Mouse (Mus musculus): Measurements from ENCODE around the gene Gtf3c5. TPM values are rescaled to one million over a fixed set of nuclear protein-coding genes. Genes with fewer than 3 reads are reported as not detected.

Gene Gtf3c5
- total RNA-seq, 2 experiments from 2014 or later = 10.3 to 12.2 TPM

- no peak for ATAC-seq (ENCODE audit: poor library complexity, severe bottlenecking)
Observed at GRCm38 (mm10) chr2:28518231-28518630, 65.3 kb downstream of the Gtf3c5 start.

GRCm38 (mm10) chr2:28517206-28517909, 66.2 kb downstream of the Gtf3c5 start:
- peak; percentile 62 for ATAC-seq (ENCODE audit: poor library complexity, severe bottlenecking)

Other genes starting within 250 kb of the Gtf3c5 start
- gene Ppp1r26, start 137.0 kb downstream of the Gtf3c5 start, total RNA-seq (2015) = 0.21 and 0.29 TPM in 2 replicates
- gene Ppp1r26, start 137.0 kb downstream of the Gtf3c5 start, total RNA-seq (2017) = 0.37 and 0.40 TPM in 2 replicates
- gene 1700007K13Rik, start 117.4 kb downstream of the Gtf3c5 start, total RNA-seq (2015) = not detected in 2 replicates
- gene 1700007K13Rik, start 117.4 kb downstream of the Gtf3c5 start, total RNA-seq (2017) = not detected in 2 replicates
- 29.0 and 29.3 TPM in 2 replicates for gene Mrps2, start 115.7 kb downstream of the Gtf3c5 start, total RNA-seq (2015)
- gene Mrps2, start 115.7 kb downstream of the Gtf3c5 start, total RNA-seq (2017) = 15.7 and 16.7 TPM in 2 replicates
- not detected in 2 replicates for gene Gbgt1, start 86.9 kb downstream of the Gtf3c5 start, total RNA-seq (2015)
- 0.48 TPM in 1 of 2 replicates, not detected in the other for gene Gbgt1, start 86.9 kb downstream of the Gtf3c5 start, total RNA-seq (2017)
- not detected in 2 replicates for gene Gm10134, start 77.7 kb downstream of the Gtf3c5 start, total RNA-seq (2015)
- not detected in 2 replicates for gene Gm10134, start 77.7 kb downstream of the Gtf3c5 start, total RNA-seq (2017)
- gene Ralgds, start 70.6 kb downstream of the Gtf3c5 start, total RNA-seq (2015) = 1.4 and 2.3 TPM in 2 replicates
- 1.8 and 2.1 TPM in 2 replicates for gene Ralgds, start 70.6 kb downstream of the Gtf3c5 start, total RNA-seq (2017)
- not detected in 2 replicates for gene Cel, start 20.3 kb downstream of the Gtf3c5 start, total RNA-seq (2015)
- not detected in 2 replicates for gene Cel, start 20.3 kb downstream of the Gtf3c5 start, total RNA-seq (2017)
- 2.9 and 7.4 TPM in 2 replicates for gene Gfi1b, start 38.2 kb upstream of the Gtf3c5 start, total RNA-seq (2015)
- gene Gfi1b, start 38.2 kb upstream of the Gtf3c5 start, total RNA-seq (2017) = 6.1 and 7.8 TPM in 2 replicates
- 8.9 and 10.9 TPM in 2 replicates for gene Tsc1, start 57.5 kb upstream of the Gtf3c5 start, total RNA-seq (2015)
- 11.7 and 12.9 TPM in 2 replicates for gene Tsc1, start 57.5 kb upstream of the Gtf3c5 start, total RNA-seq (2017)
- gene Spaca9, start 116.0 kb upstream of the Gtf3c5 start, total RNA-seq (2015) = 19.2 and 23.6 TPM in 2 replicates
- gene Spaca9, start 116.0 kb upstream of the Gtf3c5 start, total RNA-seq (2017) = 23.2 and 28.0 TPM in 2 replicates
- gene Ak8, start 116.4 kb upstream of the Gtf3c5 start, total RNA-seq (2015) = 17.0 and 18.0 TPM in 2 replicates
- gene Ak8, start 116.4 kb upstream of the Gtf3c5 start, total RNA-seq (2017) = 5.9 and 6.4 TPM in 2 replicates

Data from megakaryocyte, adult 5-6 weeks (primary cell).